Mouse (Mus musculus): ENCODE results near the gene Rabif. TPM values are rescaled to one million over a fixed set of nuclear protein-coding genes. Genes with fewer than 3 reads are reported as not detected.

The Rabif gene
- polyA plus RNA-seq, 1 experiment = 11.1 TPM

DNA sequence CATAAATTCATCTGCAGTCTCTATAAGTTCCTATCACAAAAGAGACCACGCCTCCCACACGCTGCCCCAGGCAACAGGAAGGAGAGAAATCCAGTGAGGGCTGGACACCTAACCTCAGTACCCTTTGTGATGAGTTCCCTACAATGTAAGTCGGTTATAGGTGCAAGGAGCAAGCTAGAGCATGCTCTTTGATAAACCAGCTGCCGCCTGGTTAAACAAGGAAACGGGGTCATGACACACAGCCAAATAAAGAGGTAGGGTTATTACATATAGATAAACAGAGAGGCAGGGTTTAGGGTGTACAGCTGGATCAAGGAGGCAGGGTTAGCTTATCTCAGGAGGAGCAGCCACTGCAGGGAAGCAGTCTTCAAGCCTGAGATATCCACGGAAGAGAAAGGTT lies 32.3 kb downstream of the Rabif start:
- TF ChIP-seq GATA1 (IDR thresholded peaks at IDR 0.05; ENCODE audit: low read length) = peak; percentile 96

GRCm38 (mm10) chr1:134530618-134531017 lies 36.2 kb downstream of the Rabif start:
- no peak for TF ChIP-seq GATA1 (IDR thresholded peaks at IDR 0.05; ENCODE audit: low read length)

DNA sequence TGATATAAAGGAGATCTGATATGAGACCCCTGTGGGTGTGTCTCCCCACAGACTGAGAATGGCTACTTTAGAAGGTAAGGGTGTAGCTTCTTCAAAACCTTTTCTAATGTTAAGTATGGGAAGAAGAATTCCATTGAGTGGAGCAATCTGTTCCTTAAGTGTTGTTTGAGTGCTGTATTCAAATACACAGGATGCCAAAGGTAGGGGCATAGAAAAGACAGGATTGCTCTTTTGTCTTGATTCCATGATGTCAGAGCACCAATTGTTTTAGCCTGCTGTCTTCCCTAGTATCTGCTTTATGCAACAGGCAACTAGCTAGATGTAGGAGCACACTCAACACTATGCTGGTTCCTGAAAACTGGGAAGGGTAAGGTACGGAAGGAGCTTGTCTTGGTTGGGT lies 40.6 kb downstream of the Rabif start:
- no peak for TF ChIP-seq GATA1 (IDR thresholded peaks at IDR 0.05; ENCODE audit: low read length)

- no peak for TF ChIP-seq GATA1 (IDR thresholded peaks at IDR 0.05; ENCODE audit: low read length)
Observed at GRCm38 (mm10) chr1:134535513-134535912, 41.1 kb downstream of the Rabif start.

- TF ChIP-seq GATA1 (IDR thresholded peaks at IDR 0.05; ENCODE audit: low read length) = no peak
Observed at GRCm38 (mm10) chr1:134540610-134541009, 46.2 kb downstream of the Rabif start.

GRCm38 (mm10) chr1:134548231-134548630 lies 53.8 kb downstream of the Rabif start:
- TF ChIP-seq GATA1 (IDR thresholded peaks at IDR 0.05; ENCODE audit: low read length) = no peak

- no peak for TF ChIP-seq GATA1 (IDR thresholded peaks at IDR 0.05; ENCODE audit: low read length)
Observed at GRCm38 (mm10) chr1:134549632-134550132, 55.2 kb downstream of the Rabif start, which contains the start of gene Mgat4e. Mgat4e (minus strand) TSS chr1:134549682.

GRCm38 (mm10) chr1:134551869-134552268 lies 57.4 kb downstream of the Rabif start:
- TF ChIP-seq GATA1 (IDR thresholded peaks at IDR 0.05; ENCODE audit: low read length) = no peak

GRCm38 (mm10) chr1:134552396-134552795 lies 57.9 kb downstream of the Rabif start:
- TF ChIP-seq GATA1 (IDR thresholded peaks at IDR 0.05; ENCODE audit: low read length) = no peak

GRCm38 (mm10) chr1:134555240-134555870 lies 60.9 kb downstream of the Rabif start:
- no peak for TF ChIP-seq GATA1 (IDR thresholded peaks at IDR 0.05; ENCODE audit: low read length)

GRCm38 (mm10) chr1:134555871-134556670 lies 61.6 kb downstream of the Rabif start:
- TF ChIP-seq GATA1 (IDR thresholded peaks at IDR 0.05; ENCODE audit: low read length) = no peak

DNA sequence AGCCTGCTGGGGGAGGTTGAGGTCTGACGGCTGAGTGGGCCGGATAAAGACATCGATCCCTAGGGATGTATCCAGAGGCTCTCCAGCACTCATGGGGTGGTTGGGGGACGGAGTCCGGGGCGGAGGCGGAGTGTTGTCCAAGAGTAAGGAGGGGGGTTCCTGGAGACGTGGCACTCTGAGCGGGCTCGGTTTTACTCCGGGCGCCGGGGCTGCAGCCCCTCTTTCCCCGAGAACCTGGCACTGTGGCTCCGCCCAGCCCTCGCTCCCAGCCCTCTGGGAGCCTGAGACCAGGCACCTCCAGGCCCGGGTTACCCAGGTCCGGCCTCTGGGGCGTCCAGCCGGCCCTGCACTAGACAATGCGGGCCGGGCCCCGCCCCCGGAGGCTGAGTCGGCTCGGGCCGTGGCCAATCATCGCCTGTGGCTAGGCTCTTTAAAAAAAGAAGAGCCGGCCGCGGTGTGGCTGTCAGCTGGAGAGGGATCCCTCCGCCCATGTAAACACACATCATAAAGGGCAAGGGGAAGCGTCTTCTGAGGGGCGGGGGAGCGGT lies 62.3 kb downstream of the Rabif start:
- no peak for TF ChIP-seq GATA1 (IDR thresholded peaks at IDR 0.05; ENCODE audit: low read length)

Other genes with a start within 250 kb of the Rabif start
- gene Myog, start 204.7 kb upstream of the Rabif start, polyA plus RNA-seq (2012) = not detected in 2 replicates
- gene Ppfia4, start 161.7 kb upstream of the Rabif start, polyA plus RNA-seq (2012) = 0.04 and 0.08 TPM in 2 replicates
- gene Tmem183a, start 132.7 kb upstream of the Rabif start, polyA plus RNA-seq (2012) = 49.6 and 62.4 TPM in 2 replicates
- gene 4933406M09Rik, start 108.7 kb upstream of the Rabif start, polyA plus RNA-seq (2012) = not detected in 2 replicates
- gene Cyb5r1, start 89.1 kb upstream of the Rabif start, polyA plus RNA-seq (2012) = 41.6 and 56.5 TPM in 2 replicates
- gene Adipor1, start 79.3 kb upstream of the Rabif start, polyA plus RNA-seq (2012) = 94.8 and 120 TPM in 2 replicates
- gene Klhl12, start 39.1 kb upstream of the Rabif start, polyA plus RNA-seq (2012) = 5.7 and 9.5 TPM in 2 replicates
- not detected in 2 replicates for gene Mgat4e, start 55.0 kb downstream of the Rabif start, polyA plus RNA-seq (2012)
- gene Kdm5b, start 65.5 kb downstream of the Rabif start, polyA plus RNA-seq (2012) = 33.3 and 44.5 TPM in 2 replicates
- gene Syt2, start 152.0 kb downstream of the Rabif start, polyA plus RNA-seq (2012) = not detected in 2 replicates

All from G1E-ER4 (cell line).